Mouse (Mus musculus): ENCODE results near the gene Apobr.

Apobr gene

GRCm38 (mm10) chr7:126598919-126599318 lies 14.2 kb downstream of the Apobr start:
- DNase-seq (ENCODE audit: low spot score): no peak

GRCm38 (mm10) chr7:126601896-126602295 lies 17.2 kb downstream of the Apobr start:
- DNase-seq (ENCODE audit: low spot score): no peak

GRCm38 (mm10) chr7:126602650-126603049 lies 17.9 kb downstream of the Apobr start:
- no peak for DNase-seq (ENCODE audit: low spot score)

GRCm38 (mm10) chr7:126606611-126607010 lies 21.9 kb downstream of the Apobr start:
- no peak for DNase-seq (ENCODE audit: low spot score)

GRCm38 (mm10) chr7:126607064-126607463 lies 22.3 kb downstream of the Apobr start:
- no peak for DNase-seq (ENCODE audit: low spot score)

GRCm38 (mm10) chr7:126607796-126608195 lies 23.1 kb downstream of the Apobr start:
- DNase-seq (ENCODE audit: low spot score): no peak

GRCm38 (mm10) chr7:126612736-126613135 lies 28.0 kb downstream of the Apobr start:
- DNase-seq (ENCODE audit: low spot score): no peak

GRCm38 (mm10) chr7:126616707-126617106 lies 32.0 kb downstream of the Apobr start:
- no peak for DNase-seq (ENCODE audit: low spot score)

GRCm38 (mm10) chr7:126619559-126620275 lies 35.0 kb downstream of the Apobr start:
- no peak for DNase-seq (ENCODE audit: low spot score)

GRCm38 (mm10) chr7:126621452-126622359 lies 37.0 kb downstream of the Apobr start:
- no peak for DNase-seq (ENCODE audit: low spot score)

- DNase-seq (ENCODE audit: low spot score): no peak
Observed at GRCm38 (mm10) chr7:126623381-126623780, 38.6 kb downstream of the Apobr start.

- no peak for DNase-seq (ENCODE audit: low spot score)
Observed at GRCm38 (mm10) chr7:126624774-126625173, 40.0 kb downstream of the Apobr start.

- no peak for DNase-seq (ENCODE audit: low spot score)
Observed at GRCm38 (mm10) chr7:126625369-126625768, 40.6 kb downstream of the Apobr start.

GRCm38 (mm10) chr7:126625807-126626600 lies 41.3 kb downstream of the Apobr start:
- DNase-seq (ENCODE audit: low spot score): no peak

- DNase-seq (ENCODE audit: low spot score): no peak
Observed at GRCm38 (mm10) chr7:126628111-126628510, 43.4 kb downstream of the Apobr start.

- no peak for DNase-seq (ENCODE audit: low spot score)
Observed at GRCm38 (mm10) chr7:126629915-126630314, 45.2 kb downstream of the Apobr start.

- no peak for DNase-seq (ENCODE audit: low spot score)
Observed at GRCm38 (mm10) chr7:126630824-126631518, 46.2 kb downstream of the Apobr start, which contains the start of gene Nupr1. TSS of gene Nupr1 (minus strand) at chr7:126630861.

- no peak for DNase-seq (ENCODE audit: low spot score)
Observed at GRCm38 (mm10) chr7:126632478-126632877, 47.7 kb downstream of the Apobr start.

GRCm38 (mm10) chr7:126635375-126635774 lies 50.6 kb downstream of the Apobr start:
- no peak for DNase-seq (ENCODE audit: low spot score)

- peak; percentile 68 for DNase-seq (ENCODE audit: low spot score)
Observed at GRCm38 (mm10) chr7:126636733-126637520, 52.2 kb downstream of the Apobr start.
